Mouse (Mus musculus): ENCODE data around the gene Slc38a10. TPM values are rescaled to one million over a fixed set of nuclear protein-coding genes. Genes with fewer than 3 reads are reported as not detected.

Slc38a10 gene
- total RNA-seq (2021), result 10 to 100 TPM; 89.2 to 93.9 TPM
- long read RNA-seq, experiment 1, full-length matches to known transcripts, result 9 of 49 reads
- long read RNA-seq, experiment 1, partial matches to known transcripts, result 16 of 49 reads
- long read RNA-seq, experiment 1, other reads (novel, unspliced or antisense), result 24 of 49 reads
- long read RNA-seq, experiment 2, full-length matches to known transcripts, result 6 of 23 reads
- long read RNA-seq, experiment 2, partial matches to known transcripts, result 9 of 23 reads
- long read RNA-seq, experiment 2, other reads (novel, unspliced or antisense), result 8 of 23 reads

DNA sequence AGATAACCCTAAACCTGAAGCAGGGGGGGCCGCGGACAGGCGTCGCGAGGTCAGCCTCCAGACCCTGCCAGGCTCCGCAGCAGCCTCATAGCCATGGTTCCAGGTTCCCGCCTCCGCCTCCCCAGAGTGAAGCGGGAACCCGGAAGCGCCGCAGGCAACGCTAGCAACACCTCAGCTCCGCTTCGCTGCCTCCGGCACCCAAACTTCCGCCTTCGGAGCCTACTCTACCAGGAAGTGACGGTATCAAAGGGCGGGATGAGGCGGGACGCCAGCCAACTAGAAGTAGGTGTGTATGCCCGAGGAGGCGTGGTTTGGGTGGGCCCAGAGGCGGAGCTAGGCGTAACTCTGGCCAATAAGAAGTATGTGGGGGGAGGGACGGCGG lies at the start of gene Slc38a10:
Gene Slc38a10, minus strand, starts transcription at position 234 of the 382 bp plus-strand sequence.
- DNase-seq, result peak; percentile 100

DNA sequence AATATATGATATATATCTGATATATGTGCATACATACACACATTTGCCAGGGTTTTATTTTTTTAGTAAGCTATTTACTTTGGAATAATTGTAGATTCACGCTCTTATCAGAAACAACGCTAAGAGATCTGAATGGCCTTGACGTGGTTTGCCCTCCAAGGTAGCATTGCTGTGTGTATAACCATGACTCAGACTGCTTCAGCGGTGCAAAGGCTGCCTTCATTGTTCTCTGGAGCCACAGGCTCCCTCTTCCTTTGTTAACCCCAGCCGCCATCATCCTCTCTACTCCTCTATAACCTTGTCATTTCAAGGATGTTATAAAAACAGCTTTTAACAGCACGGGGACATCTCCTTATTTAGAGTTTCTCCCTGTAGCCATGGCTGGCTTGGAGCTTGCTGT lies 49.5 kb upstream of the Slc38a10 start:
- no peak for DNase-seq

DNA sequence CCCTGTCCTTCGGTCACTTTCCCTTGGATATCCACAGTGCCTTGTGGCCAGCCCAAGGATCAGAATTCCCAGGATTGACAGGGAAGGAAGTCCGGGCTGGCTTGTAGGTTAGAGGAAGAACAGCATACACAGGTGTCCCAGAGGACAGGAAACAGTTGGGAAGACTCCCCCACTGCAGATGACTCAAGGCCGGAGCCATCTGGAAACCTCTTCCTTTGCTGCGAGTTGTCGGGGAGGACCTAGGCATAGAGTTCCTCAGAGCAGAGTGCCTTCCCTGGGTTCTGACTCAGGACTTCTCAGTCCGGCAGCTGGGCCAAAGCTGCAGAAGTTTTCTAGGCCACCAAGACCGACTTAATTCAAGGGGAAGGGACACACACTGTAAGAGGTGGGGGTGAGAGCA lies 48.6 kb upstream of the Slc38a10 start:
- peak; percentile 26 to 67 for DNase-seq

DNA sequence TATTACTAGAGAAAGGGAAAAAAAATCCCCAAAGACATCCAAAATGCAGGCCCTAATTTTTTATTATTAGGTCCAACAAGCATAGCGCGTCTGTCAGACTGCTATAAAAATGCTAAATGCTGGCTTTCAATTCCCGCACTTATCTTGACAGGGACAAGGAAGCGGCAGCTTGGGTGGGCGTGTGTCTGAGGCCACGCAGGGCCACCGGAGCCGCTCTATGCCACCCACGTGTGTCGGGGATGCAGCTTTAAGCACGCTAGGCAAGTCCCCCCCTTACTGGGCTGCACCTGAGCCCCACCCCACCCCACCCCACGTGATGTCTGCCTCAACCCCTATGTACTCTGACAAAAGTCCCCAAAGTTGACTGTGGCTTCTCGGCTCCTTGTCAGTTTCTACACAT lies 47.7 kb upstream of the Slc38a10 start:
- DNase-seq, result no peak

DNA sequence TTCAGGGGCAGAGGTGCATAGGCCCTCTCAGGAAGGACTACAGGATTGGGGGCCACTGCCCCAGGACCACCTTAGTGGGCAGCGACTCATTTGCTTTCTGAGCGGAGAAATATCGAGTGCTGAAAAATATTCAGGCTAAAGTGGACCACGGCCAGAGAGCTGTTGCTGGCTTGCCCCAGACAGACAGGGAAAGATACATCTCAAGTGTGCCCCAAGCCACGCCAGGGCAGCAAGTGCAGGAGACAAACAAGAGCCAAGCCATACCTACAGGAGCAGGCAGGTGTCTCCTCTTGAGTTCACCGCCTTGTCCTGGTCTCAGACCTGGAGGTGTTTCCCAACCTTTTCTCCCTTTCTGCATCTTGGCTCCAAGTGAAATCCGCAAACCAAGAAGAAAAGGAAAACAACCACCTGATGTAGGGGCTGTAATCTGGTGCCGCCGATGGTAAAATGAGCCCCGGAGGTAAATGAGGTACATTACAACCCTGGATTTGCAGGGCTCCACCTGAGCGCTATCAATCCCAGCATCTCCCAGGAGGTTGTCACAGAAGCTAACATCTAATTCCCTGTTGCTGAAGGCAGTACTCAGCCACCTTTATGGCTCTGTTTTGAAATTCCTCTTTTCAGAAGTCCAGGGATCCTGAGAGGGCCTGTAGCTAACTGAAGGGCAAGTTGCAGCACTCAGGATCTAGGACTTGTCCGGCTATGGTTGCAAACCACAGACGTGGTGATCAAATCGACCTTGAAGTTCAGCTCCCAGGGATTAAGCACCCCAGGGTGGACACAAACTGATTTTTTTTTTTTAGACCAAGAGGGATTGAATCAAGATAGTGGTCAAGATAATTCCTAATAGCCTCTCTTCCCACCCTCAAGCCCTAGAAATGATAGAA lies 39.6 kb upstream of the Slc38a10 start:
- peak in 1 of 2 experiments; percentile 45 for DNase-seq

DNA sequence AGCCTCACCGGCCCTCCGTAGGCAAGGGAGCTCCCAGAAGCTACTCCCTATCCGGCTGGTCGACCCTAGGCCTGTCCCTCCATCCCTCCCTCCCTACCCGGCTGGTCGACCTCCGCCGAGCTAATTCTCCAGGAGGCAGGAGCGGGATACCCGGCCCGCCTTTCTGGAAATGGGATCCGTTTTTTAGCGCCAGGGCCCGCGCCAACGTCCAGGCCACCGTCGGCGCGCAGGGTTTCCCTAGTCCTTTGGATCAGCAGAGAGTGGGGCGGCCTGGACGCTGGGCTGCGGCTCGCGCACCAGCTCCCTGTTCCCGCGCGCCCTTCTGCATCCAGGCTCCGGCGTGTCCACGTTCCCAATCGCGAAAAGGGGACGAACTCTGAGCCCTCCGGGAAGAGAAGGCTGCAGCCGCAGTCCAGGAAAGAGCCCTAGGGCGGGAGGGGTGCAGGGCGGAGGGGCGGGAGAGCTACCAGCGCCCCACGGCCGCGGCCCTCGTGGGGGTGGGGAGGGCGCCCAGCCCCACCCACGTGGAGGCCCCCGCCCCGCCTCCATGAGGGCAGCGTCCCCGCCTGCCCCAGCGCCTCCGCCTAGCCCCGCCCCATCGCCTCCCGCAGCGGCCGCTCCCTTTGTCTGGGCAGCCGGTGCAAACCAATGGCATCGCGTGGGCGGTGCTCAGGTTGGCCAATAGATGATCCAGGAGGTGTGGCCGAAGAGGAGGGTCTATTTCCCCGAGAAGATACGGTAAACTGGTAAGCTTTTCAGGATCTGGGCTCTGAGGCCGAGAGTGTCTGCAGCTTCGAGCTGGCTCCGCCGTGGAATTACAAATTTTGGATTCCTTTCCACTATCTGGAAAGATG lies 38.5 kb upstream of the Slc38a10 start:
- DNase-seq, result peak; percentile 98 to 100

DNA sequence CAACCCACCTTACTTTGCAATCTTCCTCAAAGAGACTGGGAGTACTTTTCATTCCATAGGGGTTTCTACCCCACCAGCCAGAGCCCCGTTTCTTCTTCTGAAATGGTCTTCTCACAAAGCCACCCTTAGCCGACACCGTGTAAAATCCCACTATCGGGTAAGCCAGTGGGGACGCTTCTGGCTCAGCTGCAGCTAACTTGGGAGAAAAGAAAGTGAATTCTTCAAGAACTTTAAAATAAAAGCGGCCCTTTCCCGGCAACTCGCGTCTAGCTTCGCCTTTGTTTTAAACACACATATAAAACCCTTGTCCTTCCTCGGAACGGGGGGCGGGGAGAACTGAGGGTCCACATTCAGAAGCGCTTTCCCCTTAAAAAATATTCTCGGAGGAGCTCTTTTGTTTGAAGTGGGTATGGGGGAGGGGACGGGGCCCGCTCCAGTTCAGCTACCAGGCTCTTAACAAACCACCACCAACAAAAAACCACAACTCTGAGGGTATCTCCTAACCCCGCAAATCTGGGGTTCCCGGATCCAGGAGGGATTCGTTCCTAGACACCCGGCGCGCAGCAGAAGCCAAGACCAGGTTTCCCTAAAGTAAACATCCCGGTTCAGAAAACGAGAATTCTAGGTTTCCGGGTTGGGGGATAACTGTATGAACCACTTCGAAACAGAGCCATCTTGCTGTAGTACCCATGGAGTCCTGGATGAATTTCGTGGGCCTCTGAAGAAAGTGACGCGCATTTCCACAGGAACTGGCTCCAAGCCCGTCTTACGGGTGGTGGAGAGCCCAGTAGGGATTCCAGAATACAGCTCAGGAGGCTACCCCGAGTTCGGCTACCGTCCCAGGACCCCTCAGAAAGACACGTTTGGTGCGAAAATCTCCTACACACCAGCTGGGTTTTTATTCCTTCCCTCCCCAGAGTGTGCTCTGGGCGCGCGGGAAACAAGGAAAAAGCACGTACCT lies 37.6 kb upstream of the Slc38a10 start:
- peak; percentile 73 to 86 for DNase-seq

DNA sequence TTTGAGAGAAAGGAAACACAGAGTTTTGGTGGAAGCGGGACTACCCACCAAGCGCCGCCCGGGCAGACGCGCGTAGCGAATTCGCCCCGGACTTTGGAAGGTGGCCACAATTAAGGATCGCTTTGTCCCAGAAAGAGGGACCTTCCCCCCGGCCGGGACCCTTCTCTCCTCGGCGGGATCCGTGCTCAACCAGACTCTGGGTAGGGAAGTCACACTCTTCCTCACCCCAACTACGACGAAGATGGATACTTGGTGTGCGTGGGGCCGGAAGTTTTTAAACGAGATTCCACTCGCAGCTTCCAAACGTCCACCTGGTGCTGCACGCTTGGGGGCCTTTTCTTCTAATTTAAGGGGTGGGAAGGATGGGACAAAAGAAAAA lies 36.9 kb upstream of the Slc38a10 start:
- DNase-seq, result peak in 1 of 2 experiments; percentile 79

DNA sequence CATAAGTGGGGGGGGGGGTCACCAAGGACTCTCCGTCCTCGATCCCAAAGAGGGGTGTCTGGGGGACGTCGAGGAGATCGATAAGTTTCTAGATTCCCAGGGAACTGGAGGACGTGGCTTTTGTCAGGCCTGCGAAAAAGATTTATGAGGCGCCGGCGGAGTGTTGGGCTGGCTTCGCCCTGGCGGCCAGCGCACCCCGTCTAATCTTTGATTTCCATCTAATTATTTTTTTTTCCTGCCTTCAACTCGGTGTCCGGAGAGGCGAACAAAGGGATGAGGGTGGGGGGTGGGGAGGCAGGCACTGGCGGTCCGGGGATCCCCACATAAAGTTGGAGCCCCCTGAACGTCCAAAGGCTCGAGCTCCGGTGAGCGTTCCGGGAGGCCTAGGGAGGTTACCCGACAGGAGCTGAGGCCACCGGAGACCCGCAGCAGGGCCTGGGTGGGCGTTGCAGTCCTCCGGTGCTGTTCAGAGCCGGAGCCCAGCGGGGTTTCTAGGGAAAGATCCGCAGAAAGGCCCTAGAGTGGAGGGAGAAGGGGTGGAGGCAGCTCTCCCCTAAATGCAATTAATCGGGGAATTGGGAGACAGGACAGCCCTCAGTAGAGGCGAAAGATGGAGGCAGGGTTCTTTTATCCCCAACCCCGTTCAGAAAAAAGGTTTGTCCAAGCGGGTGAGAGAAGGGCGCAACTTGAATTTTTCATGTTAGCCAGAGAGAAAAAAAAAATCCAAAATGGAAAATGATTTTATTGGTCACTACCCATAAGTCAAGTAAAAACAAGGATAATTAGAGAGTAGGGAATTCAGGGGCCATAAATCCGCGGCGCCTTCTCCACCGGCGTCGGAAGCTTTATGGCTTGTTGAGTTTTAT lies 36.3 kb upstream of the Slc38a10 start:
- peak in 1 of 2 experiments; percentile 62 for DNase-seq

DNA sequence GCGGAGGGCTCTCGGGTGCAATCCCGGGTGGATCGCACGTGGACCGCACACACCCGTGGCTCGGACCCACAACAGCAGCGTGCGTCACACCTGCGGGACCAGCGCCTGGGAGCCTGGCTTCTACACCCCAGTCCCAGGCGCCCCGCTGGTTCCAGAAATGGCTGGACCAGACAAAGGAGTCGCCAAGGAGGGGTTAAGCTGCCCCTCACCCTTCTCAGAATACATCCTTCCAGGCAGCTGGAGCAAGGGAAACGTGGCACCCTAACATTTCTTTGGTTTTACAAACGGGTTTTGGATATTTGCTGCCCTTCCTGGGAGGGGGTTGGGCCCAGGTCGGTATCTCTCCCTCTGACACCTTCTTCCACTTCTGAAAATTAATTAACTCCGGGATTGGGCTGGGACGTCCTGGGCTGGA lies 35.7 kb upstream of the Slc38a10 start:
- peak in 1 of 2 experiments; percentile 71 for DNase-seq

DNA sequence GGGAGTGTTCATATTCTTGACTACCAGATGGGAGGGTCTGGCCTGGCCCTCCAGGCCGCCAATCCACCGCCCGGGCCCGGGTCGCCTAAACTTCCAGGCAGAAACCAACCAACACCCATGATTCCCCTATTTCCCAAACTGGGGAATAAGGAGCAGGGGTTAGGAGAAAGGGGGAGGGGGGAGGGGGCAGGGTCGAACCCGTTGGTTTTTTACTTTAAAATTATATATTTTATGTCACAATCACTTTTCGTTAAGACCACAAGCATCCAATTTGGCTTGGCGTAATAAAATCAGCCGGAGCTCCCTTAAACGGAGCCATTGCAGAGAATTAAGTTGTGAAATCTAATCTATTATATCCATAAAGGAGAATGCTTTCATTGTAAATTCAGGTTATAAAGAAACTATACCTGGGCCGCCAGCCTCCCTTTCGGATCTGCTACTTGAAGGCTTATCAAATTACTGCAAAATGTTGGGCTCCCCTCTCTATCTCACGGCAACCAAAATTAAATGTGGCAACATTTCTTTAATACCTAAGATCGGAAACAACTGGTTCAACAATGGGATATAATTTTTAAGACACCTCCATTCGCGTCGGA lies 35.1 kb upstream of the Slc38a10 start:
- DNase-seq, result peak in 1 of 2 experiments; percentile 47

DNA sequence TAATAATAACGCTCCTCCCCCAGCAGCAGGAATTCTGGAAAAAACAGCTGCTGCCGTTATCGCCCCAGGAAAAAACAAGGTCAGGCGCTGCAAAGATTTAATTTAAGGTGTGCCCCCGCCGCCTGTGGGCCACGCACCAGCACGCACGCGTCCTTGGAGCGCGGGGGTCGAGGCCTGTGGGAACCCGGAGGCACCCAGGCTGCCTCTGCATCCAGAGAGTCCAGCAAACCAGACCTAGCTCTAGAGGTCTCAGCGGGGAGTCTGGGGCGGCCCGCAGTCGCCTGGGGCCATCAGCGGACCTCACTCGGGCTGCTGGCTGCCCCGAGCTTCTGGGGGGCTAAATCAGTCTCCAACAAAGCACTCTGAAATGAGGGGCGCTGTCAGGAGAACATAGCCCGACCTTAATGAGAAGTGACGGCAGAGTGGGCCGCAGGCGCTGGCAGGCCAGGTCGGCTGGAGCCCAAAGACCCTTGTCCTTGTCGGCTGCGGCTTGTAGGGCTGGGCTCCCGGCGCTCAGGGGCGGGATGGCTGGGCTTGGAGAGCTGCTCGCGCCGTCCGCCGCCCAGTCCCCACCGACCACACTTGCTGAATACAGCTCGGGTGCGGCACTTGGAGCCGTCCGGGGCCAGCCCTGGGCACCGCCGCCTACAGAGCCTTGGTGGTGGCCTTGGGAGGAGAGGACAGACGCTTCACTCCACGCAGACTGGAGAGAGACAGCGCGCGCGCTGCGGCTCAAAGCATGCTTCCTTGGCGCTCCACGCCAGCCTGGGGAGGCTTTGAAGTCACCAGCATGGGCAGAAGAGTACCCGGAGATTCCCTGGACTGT lies 34.4 kb upstream of the Slc38a10 start:
- peak; percentile 79 to 87 for DNase-seq

DNA sequence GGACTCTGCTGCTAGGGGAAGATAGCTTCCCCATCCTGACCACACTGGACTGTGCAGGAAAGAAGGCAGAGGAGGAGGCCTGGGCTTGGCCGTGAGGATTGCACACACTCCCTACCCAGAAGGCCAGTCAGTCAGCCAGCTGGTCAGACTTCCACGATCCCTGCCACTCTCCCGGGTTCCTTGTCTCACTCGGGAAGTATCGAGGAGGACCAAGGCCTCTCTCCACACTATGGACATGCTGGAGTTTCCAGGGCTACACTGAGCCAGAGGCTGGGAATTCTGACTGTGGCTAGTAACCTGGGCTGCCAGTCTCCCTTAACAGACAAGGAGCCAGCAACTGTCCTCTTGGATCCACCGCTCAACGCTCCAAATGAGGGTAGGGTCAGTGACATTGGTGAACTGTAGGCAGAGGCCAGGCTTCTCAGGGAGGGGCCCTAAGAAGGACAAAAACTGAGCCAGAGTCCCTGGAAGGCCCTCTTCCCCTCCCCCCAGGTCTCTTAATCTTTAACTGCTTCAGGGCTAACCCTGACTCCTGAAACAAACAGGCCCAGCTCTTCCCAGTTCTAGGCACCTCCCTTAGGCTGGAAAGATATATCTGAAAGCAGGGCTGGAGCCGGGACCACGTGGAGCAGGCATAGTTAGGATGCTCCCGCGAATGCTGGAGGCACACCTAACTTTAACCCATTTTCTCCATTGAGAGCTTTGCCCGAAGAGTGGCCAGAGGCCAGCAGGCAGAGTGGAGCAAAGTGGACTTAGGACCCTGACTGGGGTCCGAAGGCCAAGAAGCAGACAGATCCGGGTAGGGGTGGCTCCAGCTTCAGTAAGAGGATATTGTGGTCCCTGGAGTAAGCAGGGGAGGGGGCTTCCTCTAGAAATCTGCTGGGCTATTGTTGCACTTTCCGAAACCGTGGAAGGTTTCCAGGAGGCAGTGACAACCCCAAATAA lies 33.5 kb upstream of the Slc38a10 start:
- DNase-seq, result peak in 1 of 2 experiments; percentile 76

DNA sequence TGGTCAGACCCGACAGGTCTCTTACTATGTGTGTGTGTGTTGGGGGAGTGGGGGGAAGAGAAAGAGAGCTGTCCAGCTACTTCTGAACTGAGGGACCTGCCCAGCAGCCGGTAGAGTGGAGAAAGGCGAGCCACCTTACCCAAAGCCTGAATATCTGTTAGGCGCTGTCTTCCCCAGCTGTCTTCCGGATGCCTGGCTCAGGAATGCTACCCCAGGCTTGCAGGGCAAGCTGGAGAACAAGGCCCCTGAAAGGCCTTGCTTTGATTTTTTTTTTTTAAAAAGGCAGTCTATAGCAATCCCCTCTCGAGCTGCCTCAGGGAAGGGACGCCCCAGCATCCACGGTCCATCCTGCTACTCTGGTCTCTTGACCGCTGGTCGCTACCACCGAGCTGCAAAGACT lies 32.6 kb upstream of the Slc38a10 start:
- DNase-seq, result no peak

DNA sequence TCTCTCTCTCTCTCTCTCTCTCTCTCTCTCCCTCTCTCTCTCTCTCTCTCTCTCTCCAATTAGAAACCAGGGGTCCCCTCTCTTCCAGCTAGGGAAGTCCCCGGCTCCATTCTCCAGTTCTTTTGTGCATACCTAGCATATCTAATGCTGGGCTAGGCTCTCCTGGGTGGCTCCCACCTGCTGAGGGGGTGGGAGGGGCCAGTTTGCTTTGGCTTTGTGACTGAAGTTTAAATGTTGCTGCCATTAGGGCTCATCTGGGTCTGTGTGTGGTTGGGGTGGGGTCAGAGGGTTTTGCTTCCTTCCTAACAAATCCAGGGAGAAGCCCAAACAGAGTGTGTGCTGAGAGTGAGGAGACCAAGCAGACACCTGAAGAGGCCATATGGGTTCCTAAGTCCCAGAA lies 32.0 kb upstream of the Slc38a10 start:
- DNase-seq, result no peak

DNA sequence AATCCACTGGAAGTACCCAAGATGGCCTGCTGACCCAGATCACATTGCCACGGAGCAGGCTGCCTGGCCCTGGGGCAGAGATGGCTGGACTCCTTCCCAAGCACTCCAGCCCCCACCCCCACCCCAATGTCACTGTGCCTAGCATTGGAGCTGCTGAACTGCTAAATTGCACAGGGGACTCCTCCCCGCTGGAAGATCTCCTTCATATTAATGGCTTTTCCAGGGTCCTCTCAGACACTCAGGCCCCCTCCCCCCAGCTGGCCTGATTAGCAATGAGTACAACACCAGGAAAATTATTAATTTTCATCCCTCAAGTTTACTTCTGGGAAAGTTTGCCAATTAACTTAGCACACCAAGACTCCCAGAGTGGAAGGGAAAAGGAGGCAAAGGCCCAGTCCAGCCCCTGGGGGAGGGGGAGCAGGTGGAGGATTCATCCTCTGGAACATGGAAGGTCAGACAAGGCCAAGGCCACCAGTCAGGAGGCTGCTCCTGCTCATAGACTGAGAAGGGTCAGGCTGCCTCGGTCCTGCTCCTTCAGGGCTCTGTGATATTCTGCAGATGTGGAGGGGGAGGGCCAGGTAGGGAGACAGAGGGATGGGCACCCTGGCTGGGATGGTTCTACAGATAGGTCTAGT lies 31.4 kb upstream of the Slc38a10 start:
- no peak for DNase-seq

DNA sequence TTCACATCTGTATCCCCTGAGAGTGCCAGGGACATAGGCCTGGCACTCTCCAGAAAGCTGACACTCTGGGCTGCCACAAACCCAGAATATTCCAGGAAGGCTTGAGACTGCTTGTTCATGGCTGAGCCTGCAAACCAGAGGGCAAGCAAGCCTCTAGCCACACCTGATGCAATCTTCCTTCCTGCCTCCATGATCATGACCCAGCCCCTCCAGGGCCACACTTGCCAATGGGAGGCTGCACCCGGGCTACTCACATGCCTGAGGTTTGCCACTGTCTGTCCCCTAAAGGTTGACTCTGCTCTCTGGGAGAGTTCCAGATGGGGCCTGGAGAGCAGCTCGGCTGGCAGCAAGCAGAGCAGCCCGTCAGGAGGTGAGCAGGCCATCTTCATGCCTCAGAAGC lies 30.2 kb upstream of the Slc38a10 start:
- DNase-seq, result no peak
